Mouse (Mus musculus): ENCODE results near the gene Bptf. TPM values are rescaled to one million over a fixed set of nuclear protein-coding genes. Genes with fewer than 3 reads are reported as not detected.
A peak's percentile ranks its signal among the peaks of the same experiment; 100 is the strongest.

Gene Bptf
- polyA plus RNA-seq, 1 experiment from 2014 or later, result 38.5 TPM

DNA sequence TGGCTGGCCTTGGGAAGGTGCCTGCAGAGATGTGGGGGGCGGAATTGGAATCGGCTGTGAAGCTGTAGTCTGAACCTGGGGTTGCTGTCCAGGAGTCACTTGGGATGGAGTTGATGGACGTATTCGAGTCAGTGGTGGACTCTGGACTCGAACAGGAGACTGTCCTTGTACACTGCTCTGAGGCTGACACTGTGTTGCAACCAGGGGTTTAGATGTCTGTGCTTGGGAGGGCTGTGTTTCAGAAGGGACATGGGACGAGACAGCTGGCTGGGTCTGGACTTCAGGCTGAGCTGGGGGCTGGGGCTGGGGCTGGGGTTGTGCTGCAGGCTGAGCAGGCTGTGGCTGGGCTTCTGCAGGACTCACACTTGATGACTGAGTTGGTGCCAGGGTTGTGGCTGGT is 77.1 kb downstream of the Bptf start:
- peaks cover 45% of the 10 kb centered on the region for H3K36me3 ChIP-seq (ENCODE audit: control insufficient read depth, insufficient read depth, low read length)

DNA sequence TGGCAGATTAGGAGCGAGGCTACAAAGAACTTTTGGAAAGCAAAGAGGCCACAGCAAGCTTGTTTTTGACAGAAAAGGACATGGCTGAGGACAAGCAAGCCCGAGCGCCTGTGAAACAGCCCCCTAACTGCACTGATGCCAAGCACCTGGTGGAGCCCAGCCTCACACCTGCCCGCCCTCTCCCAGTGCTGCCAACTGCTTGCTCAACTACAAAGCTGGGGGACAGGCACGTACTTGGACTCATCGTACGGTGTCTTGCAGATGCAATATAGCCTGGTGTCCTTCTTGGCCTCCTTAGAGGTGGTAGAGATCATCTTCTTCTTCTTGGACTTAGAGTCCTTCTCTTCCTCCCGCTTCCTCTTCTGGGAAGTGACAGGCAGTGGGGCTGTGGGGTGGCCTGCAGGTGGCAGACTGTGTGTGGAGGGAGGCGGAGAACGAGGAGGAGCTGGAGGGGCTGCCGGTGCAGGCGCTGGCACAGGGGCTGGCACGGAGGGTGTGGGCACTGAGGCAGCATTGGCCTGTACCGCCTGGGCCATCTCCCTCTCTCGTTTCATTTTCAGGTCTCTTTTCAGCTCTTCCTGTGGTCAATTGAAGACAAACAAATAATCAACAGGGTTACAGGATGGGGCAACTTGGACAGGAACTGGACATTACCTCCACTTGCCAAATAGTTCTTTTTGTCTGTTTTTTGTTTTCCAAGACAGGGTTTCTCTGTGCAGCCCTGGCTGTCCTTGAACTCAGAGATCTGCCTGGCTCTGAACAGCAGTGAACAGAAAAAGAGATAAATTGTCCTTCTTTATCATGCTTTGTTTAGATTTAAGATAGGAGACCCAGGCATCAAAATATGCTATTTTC is 84.9 kb downstream of the Bptf start:
- H3K4me3 ChIP-seq (ENCODE audit: low read depth, low read length), result no peak overlapping the region
- H3K9ac ChIP-seq (ENCODE audit: low read length), result no peak overlapping the region
- ATAC-seq (ENCODE audit: low FRiP score) (no peak), DNase-seq (ENCODE audit: low spot score, missing footprints) (no peak)
- WGBS, result 94% methylated on average over 15 of the region's 15 CpGs
- no peak overlapping the region for H3K4me2 ChIP-seq
- peaks cover 23% of the 10 kb centered on the region for H3K36me3 ChIP-seq (ENCODE audit: control insufficient read depth, insufficient read depth, low read length)
- no peaks in the 10 kb centered on the region for H3K27me3 ChIP-seq (ENCODE audit: control insufficient read depth, insufficient read depth, low read length)
- H3K4me1 ChIP-seq (ENCODE audit: control insufficient read depth, insufficient read depth, low read length), result no peaks in the 10 kb centered on the region
- no peak overlapping the region for H3K27ac ChIP-seq (ENCODE audit: low read depth, low read length)
- H3K9me3 ChIP-seq (ENCODE audit: control insufficient read depth, low read length), result no peaks in the 10 kb centered on the region

More for the DNA sequence above, 77.1 kb downstream of the Bptf start:
- H3K9ac ChIP-seq (ENCODE audit: low read length), result no peak overlapping the region
- no peak overlapping the region for H3K4me3 ChIP-seq (ENCODE audit: low read depth, low read length)
- no peaks in the 10 kb centered on the region for H3K27me3 ChIP-seq (ENCODE audit: control insufficient read depth, insufficient read depth, low read length)
- H3K4me1 ChIP-seq (ENCODE audit: control insufficient read depth, insufficient read depth, low read length), result no peaks in the 10 kb centered on the region
- 92% methylated on average over 6 of the region's 6 CpGs for WGBS
- H3K27ac ChIP-seq (ENCODE audit: low read depth, low read length), result no peak overlapping the region
- DNase-seq (ENCODE audit: low spot score, missing footprints) (no peak), ATAC-seq (ENCODE audit: low FRiP score) (no peak)
- no peaks in the 10 kb centered on the region for H3K9me3 ChIP-seq (ENCODE audit: control insufficient read depth, low read length)
- no peak overlapping the region for H3K4me2 ChIP-seq

DNA sequence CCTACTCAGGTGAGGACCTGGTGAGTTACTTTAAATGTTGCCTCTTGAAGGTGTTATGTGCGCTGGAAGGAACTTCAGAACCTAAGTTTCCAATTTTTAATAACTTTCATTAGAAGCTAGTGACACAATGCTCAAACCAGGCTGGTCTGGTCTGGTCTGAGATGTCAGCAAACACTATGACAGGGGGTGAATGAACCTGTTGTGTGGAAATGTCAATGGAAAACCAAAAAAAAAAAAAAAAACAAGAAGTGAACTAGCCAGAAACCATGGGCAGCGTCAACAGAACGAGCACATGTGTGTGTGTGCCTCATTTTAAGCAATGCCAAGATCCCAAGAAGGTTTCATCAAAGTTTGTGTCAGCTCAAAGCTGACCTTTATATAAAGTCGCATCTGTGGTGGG is 86.4 kb downstream of the Bptf start:
- no peaks in the 10 kb centered on the region for H3K27me3 ChIP-seq (ENCODE audit: control insufficient read depth, insufficient read depth, low read length)
- no peaks in the 10 kb centered on the region for H3K4me1 ChIP-seq (ENCODE audit: control insufficient read depth, insufficient read depth, low read length)
- H3K9me3 ChIP-seq (ENCODE audit: control insufficient read depth, low read length), result no peaks in the 10 kb centered on the region
- no peak for DNase-seq (ENCODE audit: low spot score, missing footprints)
- WGBS, result 94% methylated on average over 4 of the region's 4 CpGs
- no peak overlapping the region for H3K27ac ChIP-seq (ENCODE audit: low read depth, low read length)
- H3K4me3 ChIP-seq (ENCODE audit: low read depth, low read length), result no peak overlapping the region
- no peak overlapping the region for H3K4me2 ChIP-seq
- ATAC-seq (ENCODE audit: low FRiP score), result no peak
- no peak overlapping the region for H3K9ac ChIP-seq (ENCODE audit: low read length)
- H3K36me3 ChIP-seq (ENCODE audit: control insufficient read depth, insufficient read depth, low read length), result peaks cover 26% of the 10 kb centered on the region

DNA sequence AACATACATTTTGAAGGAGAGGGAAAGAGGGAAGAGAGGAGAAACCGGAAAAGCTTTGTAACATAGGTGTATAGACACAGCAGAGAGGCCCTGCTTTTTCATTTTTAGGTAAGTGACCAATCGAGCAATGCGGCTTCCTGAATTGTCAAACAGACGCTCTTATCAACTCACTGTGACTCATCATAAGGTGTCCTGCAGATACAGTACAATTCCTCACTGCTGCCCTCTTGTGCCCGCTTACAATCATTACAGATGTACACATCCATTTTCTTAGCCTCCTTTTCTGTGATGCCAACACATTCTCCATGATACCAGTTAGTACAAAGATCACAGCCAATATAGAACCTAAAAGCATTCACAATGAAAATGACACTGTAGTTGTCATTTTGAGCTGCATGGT is 87.6 kb downstream of the Bptf start:
- Histone ChIP-seq H3K4me1 (ENCODE audit: control insufficient read depth, insufficient read depth, low read length) (no peaks in the 10 kb centered on the region), H3K36me3 (ENCODE audit: control insufficient read depth, insufficient read depth, low read length) (peaks cover 26% of the 10 kb centered on the region), H3K4me3 (ENCODE audit: low read depth, low read length) (no peak overlapping the region), H3K9me3 (ENCODE audit: control insufficient read depth, low read length) (no peaks in the 10 kb centered on the region), H3K4me2 (no peak overlapping the region), H3K27ac (ENCODE audit: low read depth, low read length) (no peak overlapping the region), H3K9ac (ENCODE audit: low read length) (no peak overlapping the region), H3K27me3 (ENCODE audit: control insufficient read depth, insufficient read depth, low read length) (no peaks in the 10 kb centered on the region)
- ATAC-seq (ENCODE audit: low FRiP score), result no peak
- peak; percentile 91 for DNase-seq (ENCODE audit: low spot score, missing footprints)
- 65% methylated on average over 5 of the region's 5 CpGs for WGBS

DNA sequence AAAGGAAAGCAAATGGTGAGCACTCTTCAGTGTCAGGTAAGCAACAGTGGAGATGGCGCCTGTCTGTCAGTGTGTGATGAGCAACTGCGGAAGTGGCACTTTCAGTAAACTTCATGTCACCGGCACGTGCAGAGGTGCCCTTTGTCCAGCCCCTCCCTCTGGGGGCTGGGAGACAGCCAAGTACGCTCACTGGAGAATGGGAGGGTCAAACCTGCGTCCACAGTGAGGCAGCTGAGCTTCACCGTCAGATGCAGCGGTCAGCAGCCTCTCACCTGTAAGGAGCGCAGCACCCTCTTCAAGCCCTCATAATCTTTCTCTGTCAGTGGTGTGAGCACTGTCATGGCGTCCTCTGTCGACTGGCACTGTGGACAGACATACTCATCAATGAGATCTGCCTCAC is 88.6 kb downstream of the Bptf start:
- Histone ChIP-seq H3K9me3 (ENCODE audit: control insufficient read depth, low read length) (no peaks in the 10 kb centered on the region), H3K27ac (ENCODE audit: low read depth, low read length) (no peak overlapping the region), H3K4me2 (no peak overlapping the region), H3K4me3 (ENCODE audit: low read depth, low read length) (no peak overlapping the region), H3K9ac (ENCODE audit: low read length) (no peak overlapping the region), H3K4me1 (ENCODE audit: control insufficient read depth, insufficient read depth, low read length) (no peaks in the 10 kb centered on the region), H3K36me3 (ENCODE audit: control insufficient read depth, insufficient read depth, low read length) (peaks cover 28% of the 10 kb centered on the region), H3K27me3 (ENCODE audit: control insufficient read depth, insufficient read depth, low read length) (no peaks in the 10 kb centered on the region)
- DNase-seq (ENCODE audit: low spot score, missing footprints) (no peak), ATAC-seq (ENCODE audit: low FRiP score) (no peak)
- 95% methylated on average over 11 of the region's 11 CpGs for WGBS

DNA sequence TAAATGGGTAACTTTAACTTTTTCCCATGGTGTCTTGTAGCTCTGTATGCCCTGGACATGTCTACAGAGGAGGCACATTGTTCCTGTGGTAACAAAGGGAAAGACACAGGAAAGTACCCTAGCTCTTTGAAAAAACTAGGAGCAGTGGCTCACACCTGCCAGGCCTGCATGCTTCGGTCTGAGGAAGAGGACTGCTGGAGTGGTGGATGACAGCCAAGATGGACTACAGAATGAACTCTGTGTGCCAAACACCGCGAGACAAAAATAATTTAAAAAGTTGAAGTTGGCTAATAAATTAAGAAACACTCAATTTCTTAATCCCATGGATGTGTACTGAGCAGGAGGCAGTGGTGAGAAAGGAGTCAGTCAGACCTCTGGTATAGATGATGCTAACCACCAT is 90.5 kb downstream of the Bptf start:
- Histone ChIP-seq H3K9me3 (ENCODE audit: control insufficient read depth, low read length) (no peaks in the 10 kb centered on the region), H3K4me3 (ENCODE audit: low read depth, low read length) (no peak overlapping the region), H3K9ac (ENCODE audit: low read length) (no peak overlapping the region), H3K27me3 (ENCODE audit: control insufficient read depth, insufficient read depth, low read length) (no peaks in the 10 kb centered on the region), H3K4me2 (no peak overlapping the region), H3K27ac (ENCODE audit: low read depth, low read length) (no peak overlapping the region), H3K36me3 (ENCODE audit: control insufficient read depth, insufficient read depth, low read length) (peaks cover 22% of the 10 kb centered on the region), H3K4me1 (ENCODE audit: control insufficient read depth, insufficient read depth, low read length) (no peaks in the 10 kb centered on the region)
- no peak for ATAC-seq (ENCODE audit: low FRiP score)
- WGBS, result 94% methylated on average over 3 of the region's 3 CpGs
- DNase-seq (ENCODE audit: low spot score, missing footprints), result no peak

DNA sequence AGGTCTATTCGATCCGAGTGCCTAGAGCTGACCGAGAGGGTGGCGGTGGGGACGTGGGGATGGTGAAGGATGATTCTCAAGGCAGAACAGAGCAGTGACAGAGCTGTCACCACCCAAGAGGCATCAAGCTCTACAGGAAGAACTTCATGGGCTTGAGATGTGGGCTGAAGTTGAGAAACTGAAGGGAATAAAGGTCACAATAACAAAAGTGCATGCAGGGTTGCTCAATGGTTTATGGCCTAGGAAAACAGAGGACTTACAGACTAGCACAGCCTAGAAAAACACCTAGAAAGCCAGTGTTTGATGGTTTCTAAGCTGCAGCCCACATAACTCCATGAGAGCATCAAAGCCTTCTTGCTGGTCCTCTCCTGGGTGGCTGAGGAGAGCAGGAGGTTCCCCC is 92.5 kb downstream of the Bptf start:
- Histone ChIP-seq H3K4me3 (ENCODE audit: low read depth, low read length) (no peak overlapping the region), H3K9me3 (ENCODE audit: control insufficient read depth, low read length) (no peaks in the 10 kb centered on the region), H3K4me1 (ENCODE audit: control insufficient read depth, insufficient read depth, low read length) (no peaks in the 10 kb centered on the region), H3K27me3 (ENCODE audit: control insufficient read depth, insufficient read depth, low read length) (no peaks in the 10 kb centered on the region), H3K9ac (ENCODE audit: low read length) (no peak overlapping the region), H3K4me2 (no peak overlapping the region), H3K36me3 (ENCODE audit: control insufficient read depth, insufficient read depth, low read length) (peaks cover 22% of the 10 kb centered on the region), H3K27ac (ENCODE audit: low read depth, low read length) (no peak overlapping the region)
- no peak for ATAC-seq (ENCODE audit: low FRiP score)
- whole genome bisulfite sequencing, result 95% methylated on average over 5 of the region's 5 CpGs
- DNase-seq (ENCODE audit: low spot score, missing footprints), result no peak

DNA sequence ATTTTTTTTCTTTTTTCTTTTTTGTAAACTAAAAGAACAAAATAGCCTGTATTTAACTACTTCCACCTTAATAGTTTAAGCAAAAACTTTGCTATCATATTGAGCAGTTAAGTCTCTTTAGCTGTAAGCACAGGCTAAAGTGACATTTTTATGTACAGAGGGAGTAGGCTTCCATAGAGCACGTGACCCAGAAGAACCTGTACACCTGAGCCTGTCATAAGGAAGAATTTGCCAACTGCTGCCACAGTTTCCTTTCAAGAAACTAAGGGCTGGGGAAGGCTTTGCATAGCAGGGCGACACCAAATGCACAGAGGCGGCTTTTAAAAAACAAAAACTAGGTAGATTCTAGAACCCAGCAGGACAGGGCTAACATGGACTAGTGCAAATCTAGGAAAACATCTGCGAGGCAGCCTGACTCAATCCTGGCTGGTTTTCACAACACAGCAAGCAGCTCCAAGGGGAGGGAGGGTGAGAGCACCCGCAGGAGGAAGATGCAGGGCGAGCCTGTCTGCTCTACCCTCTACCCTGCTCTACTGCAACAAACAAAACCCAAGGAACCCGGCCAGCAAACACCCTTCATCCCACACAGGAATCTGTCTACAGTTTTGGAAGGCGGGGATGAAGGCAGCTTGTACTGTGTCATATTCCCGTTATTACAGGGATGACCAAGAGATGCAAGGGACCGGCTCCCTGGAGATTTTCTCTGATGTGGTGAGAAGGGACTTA is 97.7 kb downstream of the Bptf start:
- no peak for ATAC-seq (ENCODE audit: low FRiP score)
- Histone ChIP-seq H3K36me3 (ENCODE audit: control insufficient read depth, insufficient read depth, low read length) (0 out of 2 replicates have a peak, but pooled peaks cover 2% of the 10 kb centered on the region), H3K27ac (ENCODE audit: low read depth, low read length) (no peak overlapping the region), H3K9me3 (ENCODE audit: control insufficient read depth, low read length) (no peaks in the 10 kb centered on the region), H3K4me3 (ENCODE audit: low read depth, low read length) (no peak overlapping the region), H3K27me3 (ENCODE audit: control insufficient read depth, insufficient read depth, low read length) (no peaks in the 10 kb centered on the region), H3K9ac (ENCODE audit: low read length) (no peak overlapping the region), H3K4me2 (no peak overlapping the region), H3K4me1 (ENCODE audit: control insufficient read depth, insufficient read depth, low read length) (peaks cover 12% of the 10 kb centered on the region)
- no peak for DNase-seq (ENCODE audit: low spot score, missing footprints)
- 90% methylated on average over 10 of the region's 10 CpGs for WGBS

DNA sequence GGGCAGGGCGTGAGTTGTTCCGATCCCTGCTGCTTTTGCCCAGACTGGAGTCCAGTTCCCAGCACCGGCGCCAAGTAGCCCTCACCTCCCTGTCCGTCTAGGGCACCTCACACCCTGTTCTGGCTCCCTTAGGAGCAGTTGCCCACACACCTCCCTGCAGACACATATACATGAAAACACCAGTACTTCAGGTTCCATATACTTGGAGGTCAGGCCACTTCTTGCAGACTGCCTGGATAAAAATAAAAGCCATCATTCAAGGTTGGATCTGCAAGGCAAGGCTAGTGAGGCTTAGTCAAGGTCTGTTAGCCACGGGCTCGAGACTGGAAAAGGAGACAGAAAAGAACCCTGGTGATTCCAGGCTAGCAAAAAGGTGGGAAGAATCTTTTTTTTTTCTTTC is 100.3 kb downstream of the Bptf start:
- H3K4me1 ChIP-seq (ENCODE audit: control insufficient read depth, insufficient read depth, low read length), result peaks cover 13% of the 10 kb centered on the region
- H3K4me2 ChIP-seq, result no peak overlapping the region
- no peak for ATAC-seq (ENCODE audit: low FRiP score)
- WGBS, result 20% methylated on average over 7 of the region's 7 CpGs
- H3K27me3 ChIP-seq (ENCODE audit: control insufficient read depth, insufficient read depth, low read length), result peaks cover 2% of the 10 kb centered on the region; the same call in 1 of the 2 replicates
- DNase-seq (ENCODE audit: low spot score, missing footprints), result no peak
- peak overlapping the region; percentile 35; the same call in 1 of the 2 replicates for H3K27ac ChIP-seq (ENCODE audit: low read depth, low read length)
- H3K9me3 ChIP-seq (ENCODE audit: control insufficient read depth, low read length), result no peaks in the 10 kb centered on the region
- no peak overlapping the region for H3K4me3 ChIP-seq (ENCODE audit: low read depth, low read length)
- H3K36me3 ChIP-seq (ENCODE audit: control insufficient read depth, insufficient read depth, low read length), result no peaks in the 10 kb centered on the region
- H3K9ac ChIP-seq (ENCODE audit: low read length), result no peak overlapping the region

Measured in midbrain, embryonic 11.5 days (tissue).